Mouse (Mus musculus): ENCODE data around the gene Gm20388.

GRCm38 (mm10) chr8:123894502-123895097 lies 3984.0 kb downstream of the Gm20388 start, which contains the start of gene Acta1:
- TF ChIP-seq CTCF (IDR thresholded peaks at IDR 0.05; ENCODE audit: low read depth) (no peak), EP300 (optimal IDR thresholded peaks at IDR 0.05) (no peak)
